Mouse (Mus musculus) lung, adult 2 months (tissue): ENCODE data around the gene Bcap29.

Experiments
- CTCF ChIP-seq: fragments of 200-500 bp; IDR thresholded peaks from 2 replicates; pipeline ENCODE4 v1.5.1; 2011; ENCODE audit warnings: mild to moderate bottlenecking, low read length, control low read depth; ENCODE audit not compliant: insufficient read depth
- POLR2A ChIP-seq: fragments of 200-500 bp; IDR thresholded peaks from 2 replicates; pipeline ENCODE4 v1.6.1; 2011; ENCODE audit warnings: low read depth, mild to moderate bottlenecking, control low read depth, low read length, borderline replicate concordance; ENCODE audit errors: extremely low read depth

- TF ChIP-seq CTCF (no peak), POLR2A (no peak)
Measured at GRCm38 (mm10) chr12:31560002-31560401, 74.5 kb downstream of the Bcap29 start.
